Mouse (Mus musculus): ENCODE data around the gene Parp16.

DNA sequence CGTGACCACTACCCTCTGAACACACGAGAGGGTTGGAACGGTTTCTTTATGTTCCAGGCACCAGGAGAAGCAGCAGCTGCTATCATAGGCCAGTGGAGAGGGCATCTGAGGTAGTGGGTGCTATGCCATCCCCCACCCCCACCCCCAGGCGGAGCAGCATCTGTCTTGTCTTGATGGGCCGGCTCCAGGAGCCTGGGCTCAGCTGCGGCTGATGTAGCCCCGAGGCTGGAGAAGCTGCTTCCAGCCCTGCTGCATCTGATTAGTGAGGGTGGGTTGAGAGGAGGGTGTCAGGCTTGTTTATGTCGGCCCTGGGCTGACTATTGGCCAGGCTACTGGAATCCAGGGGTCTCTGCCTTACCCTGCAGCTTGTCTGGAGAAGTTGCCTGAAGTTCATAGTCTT, 36.1 kb downstream of the Parp16 start:
- no peak for TF ChIP-seq CTCF (IDR thresholded peaks at IDR 0.05; ENCODE audit: low read depth, low read length)
- TF ChIP-seq POLR2A (IDR thresholded peaks at IDR 0.05; ENCODE audit: borderline replicate concordance, low read depth, low read length), result no peak
